Mouse (Mus musculus) lung, adult 2 months (tissue): ENCODE measurements around the gene Urgcp.

Experiments used
- CTCF ChIP-seq: fragments of 200-500 bp; IDR thresholded peaks from 2 replicates; pipeline ENCODE4 v1.5.1; 2011; ENCODE audit warnings: mild to moderate bottlenecking, low read length, control low read depth; ENCODE audit not compliant: insufficient read depth
- POLR2A ChIP-seq: fragments of 200-500 bp; IDR thresholded peaks from 2 replicates; pipeline ENCODE4 v1.6.1; 2011; ENCODE audit warnings: low read depth, mild to moderate bottlenecking, control low read depth, low read length, borderline replicate concordance; ENCODE audit errors: extremely low read depth

- TF ChIP-seq POLR2A (no peak), CTCF (no peak)
Observed at GRCm38 (mm10) chr11:5732401-5732800, 29.8 kb downstream of the Urgcp start.
